Mouse (Mus musculus) embryonic stem cell, embryonic (primary cell): ENCODE results near the gene Traf5.

Experiments used
- CTCF ChIA-PET, 4 experiments: fragments of 300-600 bp in 2 of 4; fragments of 350-600 bp in 2 of 4; sonication (Branson Sonifier 250); formaldehyde crosslinking; loops; one replicate each; lab custom pipeline; 2022; ENCODE audit warnings: inconsistent platforms in 2 of 4; lab: Charles Lee
- POLR2A ChIA-PET, 4 experiments: fragments of 300-600 bp in 2 of 4; fragments of 350-600 bp in 2 of 4; sonication (Branson Sonifier 250); formaldehyde crosslinking; loops; one replicate each; lab custom pipeline; 2022; ENCODE audit warnings: antibody characterized with exemption in 4 of 4, inconsistent platforms in 1 of 4; lab: Charles Lee

Gene Traf5

GRCm38 (mm10) chr1:192091806-192092772 is at the start of gene Traf5:
TSS of gene Traf5 (minus strand) at chr1:192092559.
- CTCF ChIA-PET: interaction anchor here (0.6 to 4.4 kb wide), 37 partner anchors 9 to 1148 kb away, joined by 3 to 34 read pairs (median 5); partner anchors contain the start of genes Dtl (in 1 of the 4), Ints7 (in 1 of the 4), Kcnh1 (in 1 of the 4) and Slc30a1 (in 1 of the 4)
- POLR2A ChIA-PET: interaction anchor here in 3 of 4 experiments (0.6 to 2.2 kb wide), 30 partner anchors 9 to 1065 kb away, joined by 3 to 12 read pairs (median 4); partner anchors contain the start of genes Dtl (in 1 of the 3), Ints7 (in 1 of the 3), Nek2 (in 1 of the 3) and Rcor3 (in 1 of the 3)

- POLR2A ChIA-PET: interaction anchor here in 1 of 4 experiments (0.5 kb wide), 1 partner anchor 23 kb away, joined by 4 read pairs; no protein-coding TSS in a partner anchor
- CTCF ChIA-PET: no interaction called here
These were observed 48.0 kb upstream of the Traf5 start for GRCm38 (mm10) chr1:192140313-192140712.

GRCm38 (mm10) chr1:192137926-192138910 is 45.9 kb upstream of the Traf5 start, which contains the start of gene Rcor3:
TSS of gene Rcor3 (minus strand) at chr1:192138062.
- ChIA-PET CTCF (interaction anchor here (0.5 to 1.7 kb wide), 12 partner anchors 20 to 1237 kb away, joined by 3 to 4 read pairs (median 3); no protein-coding TSS in a partner anchor), POLR2A (interaction anchor here (0.6 to 1.5 kb wide), 19 partner anchors 12 to 1271 kb away, joined by 3 to 7 read pairs (median 3); partner anchors contain the start of genes Dtl (in 1 of the 4), Ints7 (in 1 of the 4), Kcnh1 (in 1 of the 4) and Traf5 (in 1 of the 4))

GRCm38 (mm10) chr1:192137291-192137925 is 45.0 kb upstream of the Traf5 start:
- CTCF ChIA-PET: interaction anchor here in 3 of 4 experiments (0.5 to 1.7 kb wide), 3 partner anchors 20 to 532 kb away, joined by 3 to 4 read pairs (median 3); no protein-coding TSS in a partner anchor
- POLR2A ChIA-PET: interaction anchor here in 3 of 4 experiments (0.7 to 1.5 kb wide), 8 partner anchors 42 to 1209 kb away, joined by 3 to 7 read pairs (median 3); partner anchors contain the start of genes Dtl (in 1 of the 3), Ints7 (in 1 of the 3), Kcnh1 (in 1 of the 3) and Traf5 (in 1 of the 3)

- POLR2A ChIA-PET: interaction anchor here in 3 of 4 experiments (0.7 to 1.9 kb wide), 12 partner anchors 9 to 739 kb away, joined by 3 to 6 read pairs (median 4); partner anchors contain the start of gene Traf5 (in 1 of the 3)
- CTCF ChIA-PET: interaction anchor here in 3 of 4 experiments (0.7 to 1.7 kb wide), 3 partner anchors 53 to 533 kb away, joined by 3 to 4 read pairs (median 3); no protein-coding TSS in a partner anchor
These were observed 44.4 kb upstream of the Traf5 start for GRCm38 (mm10) chr1:192136561-192137290.

- ChIA-PET POLR2A (interaction anchor here in 2 of 4 experiments (0.6 to 1.5 kb wide), 2 partner anchors 38 to 555 kb away, joined by 3 read pairs; partner anchors contain the start of genes Dtl (in 1 of the 2), Ints7 (in 1 of the 2) and Traf5 (in 1 of the 2)), CTCF (interaction anchor here in 1 of 4 experiments (0.6 kb wide), 1 partner anchor 36 kb away, joined by 5 read pairs; no protein-coding TSS in a partner anchor)
These were observed 37.8 kb upstream of the Traf5 start for GRCm38 (mm10) chr1:192130202-192130601.

- ChIA-PET POLR2A (interaction anchor here in 1 of 4 experiments (2.1 kb wide), 1 partner anchor 8 kb away, joined by 4 read pairs; no protein-coding TSS in a partner anchor), CTCF (no interaction called here)
These were observed 36.0 kb upstream of the Traf5 start for GRCm38 (mm10) chr1:192128343-192128742.

GRCm38 (mm10) chr1:192125761-192126160 is 33.4 kb upstream of the Traf5 start:
- POLR2A ChIA-PET: no interaction called here
- CTCF ChIA-PET: interaction anchor here in 1 of 4 experiments (0.6 kb wide), 1 partner anchor 74 kb away, joined by 3 read pairs; no protein-coding TSS in a partner anchor

GRCm38 (mm10) chr1:192116262-192116661 is 23.9 kb upstream of the Traf5 start:
- ChIA-PET CTCF (interaction anchor here in 1 of 4 experiments (1.4 kb wide), 1 partner anchor 9 kb away, joined by 3 read pairs; no protein-coding TSS in a partner anchor), POLR2A (no interaction called here)

GRCm38 (mm10) chr1:192115378-192115777 is 23.0 kb upstream of the Traf5 start:
- ChIA-PET CTCF (interaction anchor here in 2 of 4 experiments (0.7 to 1.4 kb wide), 2 partner anchors 8 to 154 kb away, joined by 3 read pairs; no protein-coding TSS in a partner anchor), POLR2A (interaction anchor here in 2 of 4 experiments (0.5 to 1.7 kb wide), 3 partner anchors 14 to 153 kb away, joined by 3 to 4 read pairs (median 3); no protein-coding TSS in a partner anchor)

- CTCF ChIA-PET: interaction anchor here in 1 of 4 experiments (0.7 kb wide), 1 partner anchor 109 kb away, joined by 3 read pairs; no protein-coding TSS in a partner anchor
- POLR2A ChIA-PET: interaction anchor here in 2 of 4 experiments (0.7 to 0.9 kb wide), 3 partner anchors 12 to 179 kb away, joined by 3 read pairs; no protein-coding TSS in a partner anchor
These were observed 16.8 kb upstream of the Traf5 start for GRCm38 (mm10) chr1:192109169-192109568.

- ChIA-PET POLR2A (interaction anchor here in 1 of 4 experiments (0.9 kb wide), 1 partner anchor 15 kb away, joined by 3 read pairs; the partner anchor contains the start of gene Traf5), CTCF (interaction anchor here (0.7 to 1.4 kb wide), 17 partner anchors 9 to 1117 kb away, joined by 3 to 9 read pairs (median 4); partner anchors contain the start of gene Kcnh1 (in 1 of the 4))
These were observed 15.0 kb upstream of the Traf5 start for GRCm38 (mm10) chr1:192107352-192107751.

- POLR2A ChIA-PET: interaction anchor here in 1 of 4 experiments (0.7 kb wide), 1 partner anchor 271 kb away, joined by 3 read pairs; no protein-coding TSS in a partner anchor
- CTCF ChIA-PET: no interaction called here
These were observed 13.6 kb upstream of the Traf5 start for GRCm38 (mm10) chr1:192105902-192106389.

GRCm38 (mm10) chr1:192104021-192104420 is 11.7 kb upstream of the Traf5 start:
- POLR2A ChIA-PET: interaction anchor here in 1 of 4 experiments (1.2 kb wide), 1 partner anchor 17 kb away, joined by 3 read pairs; no protein-coding TSS in a partner anchor
- CTCF ChIA-PET: interaction anchor here in 1 of 4 experiments (1.4 kb wide), 1 partner anchor 139 kb away, joined by 4 read pairs; no protein-coding TSS in a partner anchor

- CTCF ChIA-PET: interaction anchor here in 1 of 4 experiments (1.4 kb wide), 1 partner anchor 138 kb away, joined by 4 read pairs; no protein-coding TSS in a partner anchor
These were observed 10.8 kb upstream of the Traf5 start for GRCm38 (mm10) chr1:192103176-192103575.

More at GRCm38 (mm10) chr1:192103176-192103575, 10.8 kb upstream of the Traf5 start:
- POLR2A ChIA-PET: interaction anchor here in 1 of 4 experiments (1.2 kb wide), 1 partner anchor 18 kb away, joined by 3 read pairs; no protein-coding TSS in a partner anchor
